13 mouse cellular contexts compared by ENCODE assay signal in genomic region chr7:75638769-75639168, GRCm38 (mm10).
DNase-seq lines count a peak whose midpoint lies in the region; ATAC-seq lines count a peak whose summit lies in the region.
"Had no signal": no experiment of that assay in that cellular context is flagged by ENCODE, and none has a peak within 500 bp of the region (broad histone marks: within the 10 kb centered on the region; RNA-seq: fewer than 3 reads in every experiment).

No protein-coding gene starts in this region.

- ATAC-seq in liver, embryonic 15.5 days (ENCODE audit: insufficient read depth): no peak
- no peak for ATAC-seq in liver, embryonic 12.5 days
- peak; percentile 74 for ATAC-seq in common myeloid progenitor, adult 5-6 weeks (replicated peaks; ENCODE audit: low read depth, poor library complexity, severe bottlenecking)
- ATAC-seq: forebrain, embryonic 13.5 days; midbrain, embryonic 13.5 days had no signal

- DNase-seq in kidney, adult 9 months: no peak
- no peak for DNase-seq in kidney, postnatal 4 days
- no peak for DNase-seq in kidney, postnatal 36 days

- no peaks in the 10 kb centered on the region for H3K27me3 ChIP-seq in liver, embryonic 15.5 days
- no peaks in the 10 kb centered on the region for H3K27me3 ChIP-seq in liver, embryonic 12.5 days (replicated peaks)
- H3K27me3 ChIP-seq: forebrain, embryonic 13.5 days; hindbrain, embryonic 15.5 days; midbrain, embryonic 13.5 days had no signal

- H3K4me1 ChIP-seq in liver, embryonic 15.5 days (replicated peaks): peaks cover 35% of the 10 kb centered on the region
- peaks cover 50% of the 10 kb centered on the region for H3K4me1 ChIP-seq in liver, embryonic 12.5 days

- no peaks in the 10 kb centered on the region for H3K9me3 ChIP-seq in liver, embryonic 15.5 days (replicated peaks)
- no peaks in the 10 kb centered on the region for H3K9me3 ChIP-seq in liver, embryonic 12.5 days (replicated peaks)
- H3K9me3 ChIP-seq: forebrain, embryonic 13.5 days; hindbrain, embryonic 15.5 days; midbrain, embryonic 13.5 days had no signal

- no peak overlapping the region for H3K9ac ChIP-seq in liver, embryonic 15.5 days
- H3K9ac ChIP-seq in liver, embryonic 12.5 days: no peak overlapping the region
- H3K9ac ChIP-seq: forebrain, embryonic 13.5 days; hindbrain, embryonic 15.5 days; liver, postnatal 0 days; midbrain, embryonic 13.5 days had no signal

- H3K27ac ChIP-seq in liver, embryonic 15.5 days (replicated peaks): 0 out of 2 replicates have a peak overlapping the region, but pooled peaks have one; percentile 30
- H3K27ac ChIP-seq in liver, embryonic 12.5 days: no peak overlapping the region
- peak overlapping the region; percentile 33 for H3K27ac ChIP-seq in macrophage
- H3K27ac ChIP-seq: forebrain, embryonic 13.5 days; hindbrain, embryonic 15.5 days; midbrain, embryonic 13.5 days had no signal

- H3K4me3 ChIP-seq in liver, embryonic 15.5 days (replicated peaks): no peak overlapping the region
- H3K4me3 ChIP-seq in liver, embryonic 12.5 days: no peak overlapping the region
- H3K4me3 ChIP-seq in macrophage (ENCODE audit: inconsistent target): no peak overlapping the region
- H3K4me3 ChIP-seq: erythroblast, embryonic 14.5 days; forebrain, embryonic 13.5 days; hindbrain, embryonic 15.5 days; midbrain, embryonic 13.5 days had no signal

- H3K79me2 ChIP-seq in macrophage (ENCODE audit: inconsistent target): no peaks in the 10 kb centered on the region

- H3K4me2 ChIP-seq in liver, embryonic 15.5 days: no peak overlapping the region
- no peak overlapping the region for H3K4me2 ChIP-seq in liver, embryonic 12.5 days
- H3K4me2 ChIP-seq: forebrain, embryonic 13.5 days; heart, embryonic 11.5 days; hindbrain, embryonic 15.5 days; midbrain, embryonic 13.5 days had no signal

- H3K36me3 ChIP-seq in liver, embryonic 15.5 days (replicated peaks): peaks cover 14% of the 10 kb centered on the region
- peaks cover 9% of the 10 kb centered on the region; the same call in 1 of the 2 replicates for H3K36me3 ChIP-seq in liver, embryonic 12.5 days
- H3K36me3 ChIP-seq in macrophage (ENCODE audit: inconsistent target): no peaks in the 10 kb centered on the region
- H3K36me3 ChIP-seq: hindbrain, embryonic 15.5 days; midbrain, embryonic 13.5 days had no signal

- WGBS in liver, embryonic 15.5 days (ENCODE audit: insufficient replicate concordance): 24% methylated on average over 3 of the region's 3 CpGs
- 29% methylated on average over 3 of the region's 3 CpGs for WGBS in liver, embryonic 12.5 days (ENCODE audit: insufficient replicate concordance)
- 3% methylated on average over 3 of the region's 3 CpGs for WGBS in macrophage (ENCODE audit: missing documents)
